Mouse (Mus musculus) liver, adult 2 months (tissue): ENCODE data around the gene Klrg1. TPM values are rescaled to one million over a fixed set of nuclear protein-coding genes. Genes with fewer than 3 reads are reported as not detected.

Source experiments
- DNase-seq: peaks from one replicate; pipeline ENCODE4 v3.0.0-alpha.2; 2011; ENCODE audit warnings: low read depth, low spot score; ENCODE audit errors: extremely low read depth
- H3K27ac ChIP-seq: fragments of 200-500 bp; replicated peaks from 2 replicates; pipeline ENCODE4 v1.5.1; 2012; ENCODE audit warnings: low read depth, mild to moderate bottlenecking, control low read depth, inconsistent platforms, low read length; ENCODE audit not compliant: insufficient read depth
- H3K27me3 ChIP-seq: fragments of 200-500 bp; 2 replicates; pipeline ENCODE4 v1.6.1; 2012; ENCODE audit warnings: mild to moderate bottlenecking, moderate library complexity, low read length, inconsistent platforms; ENCODE audit not compliant: control insufficient read depth, insufficient read depth
- H3K36me3 ChIP-seq: fragments of 200-500 bp; 2 replicates; pipeline ENCODE4 v1.6.1; 2012; ENCODE audit warnings: low read length, inconsistent platforms; ENCODE audit not compliant: control insufficient read depth, insufficient read depth
- H3K4me1 ChIP-seq: fragments of 200-500 bp; 2 replicates; pipeline ENCODE4 v1.6.1; 2011; ENCODE audit warnings: low read length; ENCODE audit not compliant: control insufficient read depth, insufficient read depth
- H3K4me3 ChIP-seq: fragments of 200-500 bp; 2 replicates; pipeline ENCODE4 v1.5.1; 2011; ENCODE audit warnings: low read depth, mild to moderate bottlenecking, control low read depth, low read length, moderate library complexity; ENCODE audit not compliant: insufficient read depth
- H3K79me2 ChIP-seq: fragments of 200-500 bp; 2 replicates; pipeline ENCODE4 v1.6.1; 2012; ENCODE audit warnings: inconsistent platforms, mild to moderate bottlenecking, low read length, moderate library complexity; ENCODE audit not compliant: control insufficient read depth, insufficient read depth
- H3K9ac ChIP-seq: fragments of 200-500 bp; 2 replicates; pipeline ENCODE4 v1.6.1; 2012; ENCODE audit warnings: low read depth, mild to moderate bottlenecking, control low read depth, inconsistent platforms, low read length
- CTCF ChIP-seq: fragments of 200-500 bp; IDR thresholded peaks from 2 replicates; pipeline ENCODE4 v1.5.1; 2011; ENCODE audit warnings: low read depth, low read length, control low read depth
- POLR2A ChIP-seq: fragments of 200-500 bp; IDR thresholded peaks from 2 replicates; pipeline ENCODE4 v1.6.1; 2011; ENCODE audit warnings: low read length, control low read depth; ENCODE audit not compliant: insufficient read depth; ENCODE audit errors: extremely low read depth
- WGBS: fragments of 180-500 bp; shearing (Covaris S2); methylation state at CpG from one replicate; pipeline ENCODE4 v1.1.7; 2018; 5-methylcytosine and 5-hydroxymethylcytosine counted together
- polyA plus RNA-seq: library from polyadenylated mRNA; depleted of rRNA; stranded (reverse); fragments of >200 nt; gene quantifications from 2 replicates; pipeline ENCODE4 v1.2.3, GENCODE M21; 2012
- total RNA-seq: library from RNA; depleted of rRNA; stranded (reverse); fragments of >200 nt; gene quantifications from 2 replicates; pipeline ENCODE4 v1.2.3, GENCODE M21; 2014

The Klrg1 gene
- total and polyA plus RNA-seq, 2 experiments, result 0.09 TPM; not detected in 1

GRCm38 (mm10) chr6:122291735-122292134 lies 9.1 kb upstream of the Klrg1 start:
- Histone ChIP-seq H3K27me3 (peaks cover 2% of the 10 kb centered on the region; the same call in 1 of the 2 replicates), H3K27ac (no peak overlapping the region), H3K79me2 (no peaks in the 10 kb centered on the region), H3K9ac (no peak overlapping the region), H3K36me3 (no peaks in the 10 kb centered on the region), H3K4me3 (no peak overlapping the region), H3K4me1 (no peaks in the 10 kb centered on the region)
- no peak for DNase-seq
- no peak for TF ChIP-seq POLR2A
- TF ChIP-seq CTCF, result no peak
- 68% methylated on average over 3 of the region's 3 CpGs for WGBS

- no peaks in the 10 kb centered on the region for H3K79me2 ChIP-seq
- H3K9ac ChIP-seq, result no peak overlapping the region
- H3K27ac ChIP-seq, result no peak overlapping the region
- WGBS, result 80% methylated on average over 2 of the region's 2 CpGs
- H3K36me3 ChIP-seq, result no peaks in the 10 kb centered on the region
- TF ChIP-seq CTCF, result no peak
- peaks cover 2% of the 10 kb centered on the region; the same call in 1 of the 2 replicates for H3K27me3 ChIP-seq
- no peak for DNase-seq
- no peak overlapping the region for H3K4me3 ChIP-seq
- H3K4me1 ChIP-seq, result no peaks in the 10 kb centered on the region
Measured at GRCm38 (mm10) chr6:122291264-122291663, 8.6 kb upstream of the Klrg1 start.

- Histone ChIP-seq H3K4me1 (no peaks in the 10 kb centered on the region), H3K36me3 (no peaks in the 10 kb centered on the region), H3K79me2 (no peaks in the 10 kb centered on the region), H3K27ac (no peak overlapping the region), H3K4me3 (no peak overlapping the region), H3K9ac (no peak overlapping the region), H3K27me3 (peaks cover 2% of the 10 kb centered on the region; the same call in 1 of the 2 replicates)
- WGBS, result 50% methylated on average over 3 of the region's 3 CpGs
- DNase-seq, result no peak
- no peak for TF ChIP-seq CTCF
- TF ChIP-seq POLR2A, result no peak
Measured at GRCm38 (mm10) chr6:122290253-122290652, 7.6 kb upstream of the Klrg1 start.

- 79% methylated on average over 1 of the region's 1 CpGs for WGBS
- H3K9ac ChIP-seq, result no peak overlapping the region
- DNase-seq, result no peak
- H3K27ac ChIP-seq, result no peak overlapping the region
- TF ChIP-seq CTCF, result no peak
- no peaks in the 10 kb centered on the region for H3K79me2 ChIP-seq
- no peaks in the 10 kb centered on the region for H3K27me3 ChIP-seq
- no peaks in the 10 kb centered on the region for H3K36me3 ChIP-seq
- H3K4me3 ChIP-seq, result no peak overlapping the region
- H3K4me1 ChIP-seq, result no peaks in the 10 kb centered on the region
Measured at GRCm38 (mm10) chr6:122289313-122289712, 6.6 kb upstream of the Klrg1 start.

- no peak overlapping the region for H3K4me3 ChIP-seq
- WGBS, result 23% methylated on average over 1 of the region's 1 CpGs
- no peaks in the 10 kb centered on the region for H3K27me3 ChIP-seq
- no peaks in the 10 kb centered on the region for H3K36me3 ChIP-seq
- H3K4me1 ChIP-seq, result no peaks in the 10 kb centered on the region
- H3K79me2 ChIP-seq, result no peaks in the 10 kb centered on the region
- no peak overlapping the region for H3K27ac ChIP-seq
- DNase-seq, result no peak
- no peak overlapping the region for H3K9ac ChIP-seq
- TF ChIP-seq POLR2A (no peak), CTCF (no peak)
Measured at GRCm38 (mm10) chr6:122288263-122288662, 5.6 kb upstream of the Klrg1 start.

- no peak overlapping the region for H3K27ac ChIP-seq
- TF ChIP-seq POLR2A (no peak), CTCF (no peak)
- H3K27me3 ChIP-seq, result no peaks in the 10 kb centered on the region
- no peak overlapping the region for H3K9ac ChIP-seq
- H3K79me2 ChIP-seq, result no peaks in the 10 kb centered on the region
- DNase-seq, result no peak
- no peak overlapping the region for H3K4me3 ChIP-seq
- H3K4me1 ChIP-seq, result no peaks in the 10 kb centered on the region
- H3K36me3 ChIP-seq, result no peaks in the 10 kb centered on the region
- WGBS, result 70% methylated on average over 1 of the region's 1 CpGs
Measured at GRCm38 (mm10) chr6:122284823-122285222, 2.1 kb upstream of the Klrg1 start.
